Mouse (Mus musculus) spleen, adult 2 months (tissue): ENCODE measurements around the gene Eln.

Experiments used
- CTCF ChIP-seq: fragments of 200-500 bp; IDR thresholded peaks from 2 replicates; pipeline ENCODE4 v1.5.1; 2011; ENCODE audit warnings: mild to moderate bottlenecking, inconsistent platforms; ENCODE audit not compliant: insufficient read depth, insufficient read length, insufficient replicate concordance; ENCODE audit errors: extremely low read depth
- POLR2A ChIP-seq: fragments of 200-500 bp; IDR thresholded peaks from 2 replicates; pipeline ENCODE4 v1.6.1; 2011; ENCODE audit warnings: low read depth, low read length, inconsistent platforms

GRCm38 (mm10) chr5:134740501-134741341, 6.4 kb downstream of the Eln start:
- TF ChIP-seq POLR2A = no peak
- TF ChIP-seq CTCF = no peak
